Mouse (Mus musculus): Measurements from ENCODE around the gene Glb1l2. TPM values are rescaled to one million over a fixed set of nuclear protein-coding genes. Genes with fewer than 3 reads are reported as not detected.
A peak's percentile ranks its signal among the peaks of the same experiment; 100 is the strongest.

The Glb1l2 gene
- 4.5 and 5.2 TPM in 2 replicates for polyA plus RNA-seq (2014; fragmentation: Nextera tagmentation; extraction: Ambion mirVana)

DNA sequence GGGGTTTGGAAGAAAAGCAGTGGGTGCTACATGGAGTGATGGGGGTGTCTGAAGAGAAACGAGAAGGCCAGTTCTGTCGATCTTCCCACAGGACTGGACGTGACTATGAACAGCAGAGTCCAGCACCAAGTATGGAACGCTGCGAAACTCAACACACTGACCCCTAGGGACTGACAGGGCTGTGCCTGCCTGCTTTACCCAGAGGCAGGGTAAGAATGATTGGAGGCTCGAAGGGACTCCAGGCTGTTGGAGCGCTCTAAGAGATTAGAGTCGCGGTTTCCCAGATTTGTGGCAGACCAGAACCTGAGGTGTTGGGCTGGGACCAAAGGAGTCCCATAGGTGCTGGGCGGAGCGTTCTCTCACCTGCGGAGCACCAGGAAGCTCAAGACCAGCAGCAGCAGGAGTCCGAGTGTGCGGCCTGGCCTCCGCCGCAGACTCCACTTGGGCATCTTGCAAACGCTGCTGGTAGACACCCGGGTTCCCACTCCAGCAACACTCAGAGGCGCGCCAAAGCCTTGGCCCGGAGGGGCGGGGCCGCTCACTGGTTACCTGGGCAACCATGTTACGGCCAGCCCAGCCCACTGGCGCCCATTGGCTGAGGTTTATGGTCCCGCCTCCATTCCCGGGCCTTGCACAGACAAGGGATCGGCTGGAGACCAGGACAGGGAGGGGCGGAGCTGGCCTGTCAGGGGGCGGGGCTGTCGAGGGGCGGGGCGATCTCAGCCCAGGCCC, at the start of gene Glb1l2:
Gene Glb1l2, minus strand, starts transcription at position 534 of the 732 bp plus-strand sequence.
- peak within 1 kb of the TSS; percentile 68 for H3K9ac ChIP-seq (ENCODE audit: low read length)
- no peaks in the 10 kb centered on the region for H3K9me3 ChIP-seq (ENCODE audit: control insufficient read depth, low read length)
- H3K27ac ChIP-seq (ENCODE audit: low read depth, low read length), result no peak within 1 kb of the TSS
- ATAC-seq (ENCODE audit: low FRiP score), result peak; percentile 100
- H3K4me1 ChIP-seq (ENCODE audit: control insufficient read depth, insufficient read depth, low read length), result no peaks in the 10 kb centered on the region; the same call in 1 of the 2 replicates
- H3K4me2 ChIP-seq, result peak within 1 kb of the TSS; percentile 82
- H3K4me3 ChIP-seq (ENCODE audit: low read depth, low read length), result peak within 1 kb of the TSS; percentile 50
- no peaks in the 10 kb centered on the region for H3K27me3 ChIP-seq (ENCODE audit: control insufficient read depth, insufficient read depth, low read length)
- under 1% methylated on average over 33 of the region's 33 CpGs for WGBS
- H3K36me3 ChIP-seq (ENCODE audit: control insufficient read depth, insufficient read depth, low read length), result no peaks in the 10 kb centered on the region
- peak; percentile 99 for DNase-seq (ENCODE audit: low spot score, missing footprints)

GRCm38 (mm10) chr9:26831089-26831488, 24.8 kb upstream of the Glb1l2 start:
- DNase-seq (ENCODE audit: low spot score, missing footprints), result no peak
- Histone ChIP-seq H3K4me2 (no peak overlapping the region), H3K27me3 (ENCODE audit: control insufficient read depth, insufficient read depth, low read length) (no peaks in the 10 kb centered on the region), H3K36me3 (ENCODE audit: control insufficient read depth, insufficient read depth, low read length) (no peaks in the 10 kb centered on the region), H3K4me3 (ENCODE audit: low read depth, low read length) (no peak overlapping the region), H3K4me1 (ENCODE audit: control insufficient read depth, insufficient read depth, low read length) (no peaks in the 10 kb centered on the region), H3K27ac (ENCODE audit: low read depth, low read length) (no peak overlapping the region), H3K9me3 (ENCODE audit: control insufficient read depth, low read length) (no peaks in the 10 kb centered on the region), H3K9ac (ENCODE audit: low read length) (no peak overlapping the region)
- ATAC-seq (ENCODE audit: low FRiP score), result no peak
- WGBS, result 86% methylated on average over 3 of the region's 3 CpGs

GRCm38 (mm10) chr9:26819942-26820341, 13.7 kb upstream of the Glb1l2 start:
- WGBS, result 78% methylated on average over 1 of the region's 1 CpGs
- no peaks in the 10 kb centered on the region for H3K36me3 ChIP-seq (ENCODE audit: control insufficient read depth, insufficient read depth, low read length)
- H3K4me2 ChIP-seq, result no peak overlapping the region
- DNase-seq (ENCODE audit: low spot score, missing footprints) (no peak), ATAC-seq (ENCODE audit: low FRiP score) (no peak)
- no peak overlapping the region for H3K27ac ChIP-seq (ENCODE audit: low read depth, low read length)
- no peaks in the 10 kb centered on the region for H3K9me3 ChIP-seq (ENCODE audit: control insufficient read depth, low read length)
- no peak overlapping the region for H3K9ac ChIP-seq (ENCODE audit: low read length)
- no peaks in the 10 kb centered on the region for H3K27me3 ChIP-seq (ENCODE audit: control insufficient read depth, insufficient read depth, low read length)
- no peak overlapping the region for H3K4me3 ChIP-seq (ENCODE audit: low read depth, low read length)
- H3K4me1 ChIP-seq (ENCODE audit: control insufficient read depth, insufficient read depth, low read length), result no peaks in the 10 kb centered on the region

GRCm38 (mm10) chr9:26808735-26809134, 2.5 kb upstream of the Glb1l2 start:
- WGBS, result 84% methylated on average over 2 of the region's 2 CpGs
- no peaks in the 10 kb centered on the region; the same call in 1 of the 2 replicates for H3K4me1 ChIP-seq (ENCODE audit: control insufficient read depth, insufficient read depth, low read length)
- H3K27me3 ChIP-seq (ENCODE audit: control insufficient read depth, insufficient read depth, low read length), result no peaks in the 10 kb centered on the region
- no peaks in the 10 kb centered on the region for H3K36me3 ChIP-seq (ENCODE audit: control insufficient read depth, insufficient read depth, low read length)
- DNase-seq (ENCODE audit: low spot score, missing footprints) (no peak), ATAC-seq (ENCODE audit: low FRiP score) (no peak)
- H3K4me3 ChIP-seq (ENCODE audit: low read depth, low read length), result no peak overlapping the region
- H3K27ac ChIP-seq (ENCODE audit: low read depth, low read length), result no peak overlapping the region
- no peak overlapping the region for H3K4me2 ChIP-seq
- H3K9ac ChIP-seq (ENCODE audit: low read length), result no peak overlapping the region
- no peaks in the 10 kb centered on the region for H3K9me3 ChIP-seq (ENCODE audit: control insufficient read depth, low read length)

DNA sequence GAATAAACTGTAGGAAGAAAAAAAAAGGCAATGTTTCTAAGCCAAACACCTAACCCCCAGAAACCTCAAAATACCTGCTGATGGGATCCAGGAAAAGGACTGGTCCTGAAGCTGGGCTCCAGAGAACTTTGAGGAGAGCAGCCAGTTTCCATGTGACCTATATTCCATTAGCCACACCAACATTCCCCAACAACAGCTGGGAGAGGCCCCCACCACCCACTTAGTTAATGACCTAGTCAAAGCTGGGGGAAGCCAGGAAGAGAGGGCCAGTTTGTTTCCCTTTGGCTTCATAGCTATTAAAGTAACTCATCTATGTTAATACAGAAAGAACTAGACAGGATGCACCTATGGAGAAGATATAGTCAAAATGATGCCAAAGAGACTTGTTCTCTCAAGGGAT, 1.9 kb downstream of the Glb1l2 start:
- H3K27me3 ChIP-seq (ENCODE audit: control insufficient read depth, insufficient read depth, low read length), result no peaks in the 10 kb centered on the region
- H3K27ac ChIP-seq (ENCODE audit: low read depth, low read length), result no peak overlapping the region
- H3K36me3 ChIP-seq (ENCODE audit: control insufficient read depth, insufficient read depth, low read length), result no peaks in the 10 kb centered on the region
- H3K9ac ChIP-seq (ENCODE audit: low read length), result no peak overlapping the region
- no peak overlapping the region for H3K4me2 ChIP-seq
- DNase-seq (ENCODE audit: low spot score, missing footprints) (no peak), ATAC-seq (ENCODE audit: low FRiP score) (no peak)
- no peaks in the 10 kb centered on the region; the same call in 1 of the 2 replicates for H3K4me1 ChIP-seq (ENCODE audit: control insufficient read depth, insufficient read depth, low read length)
- H3K4me3 ChIP-seq (ENCODE audit: low read depth, low read length), result no peak overlapping the region
- no peaks in the 10 kb centered on the region for H3K9me3 ChIP-seq (ENCODE audit: control insufficient read depth, low read length)

DNA sequence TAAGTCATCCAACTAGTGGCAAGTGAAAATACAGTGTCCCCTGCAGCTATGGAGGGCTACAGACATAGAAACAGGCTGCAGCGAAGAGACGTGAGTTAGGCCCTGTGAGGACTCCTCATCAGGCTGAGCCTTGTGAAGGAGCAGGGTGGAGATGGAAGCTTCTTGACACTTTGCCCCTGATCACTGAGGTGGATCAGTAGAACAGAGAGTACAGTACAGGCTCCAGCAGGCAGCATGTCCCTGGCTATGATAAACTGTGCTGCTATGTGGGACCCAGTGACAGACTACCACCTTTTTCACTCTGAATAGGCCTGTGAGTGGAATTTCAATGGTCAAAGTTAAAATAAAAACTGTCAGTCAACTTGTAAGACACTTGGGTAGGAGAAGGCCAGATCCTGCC, 5.9 kb downstream of the Glb1l2 start:
- no peaks in the 10 kb centered on the region for H3K36me3 ChIP-seq (ENCODE audit: control insufficient read depth, insufficient read depth, low read length)
- no peaks in the 10 kb centered on the region for H3K4me1 ChIP-seq (ENCODE audit: control insufficient read depth, insufficient read depth, low read length)
- WGBS, result 100% methylated on average over 2 of the region's 2 CpGs
- no peak overlapping the region for H3K9ac ChIP-seq (ENCODE audit: low read length)
- H3K4me3 ChIP-seq (ENCODE audit: low read depth, low read length), result no peak overlapping the region
- H3K27me3 ChIP-seq (ENCODE audit: control insufficient read depth, insufficient read depth, low read length), result no peaks in the 10 kb centered on the region
- ATAC-seq (ENCODE audit: low FRiP score) (no peak), DNase-seq (ENCODE audit: low spot score, missing footprints) (no peak)
- no peaks in the 10 kb centered on the region for H3K9me3 ChIP-seq (ENCODE audit: control insufficient read depth, low read length)
- no peak overlapping the region for H3K27ac ChIP-seq (ENCODE audit: low read depth, low read length)
- H3K4me2 ChIP-seq, result no peak overlapping the region

DNA sequence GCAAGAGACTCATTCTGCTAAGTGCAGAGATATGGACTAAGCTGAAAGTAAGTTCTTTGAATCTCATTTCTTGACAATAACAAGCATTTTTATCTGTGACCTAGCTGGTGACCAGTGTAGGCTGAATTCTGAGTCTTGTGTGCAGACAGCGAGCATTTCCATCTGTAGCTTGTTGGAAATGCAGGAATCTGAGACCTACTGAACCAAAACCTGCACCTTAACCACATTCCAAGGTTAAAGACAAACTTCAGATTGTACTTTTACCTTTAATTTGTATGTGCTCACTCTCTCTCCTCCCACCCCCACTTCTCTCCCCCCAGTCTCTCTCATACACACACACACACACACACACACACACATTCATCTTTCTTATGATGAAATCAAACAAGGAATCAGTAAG, 7.5 kb downstream of the Glb1l2 start:
- WGBS, result 88% methylated on average over 1 of the region's 1 CpGs
- ATAC-seq (ENCODE audit: low FRiP score) (no peak), DNase-seq (ENCODE audit: low spot score, missing footprints) (no peak)
- Histone ChIP-seq H3K36me3 (ENCODE audit: control insufficient read depth, insufficient read depth, low read length) (no peaks in the 10 kb centered on the region), H3K9ac (ENCODE audit: low read length) (no peak overlapping the region), H3K4me2 (no peak overlapping the region), H3K27ac (ENCODE audit: low read depth, low read length) (no peak overlapping the region), H3K9me3 (ENCODE audit: control insufficient read depth, low read length) (no peaks in the 10 kb centered on the region), H3K4me1 (ENCODE audit: control insufficient read depth, insufficient read depth, low read length) (no peaks in the 10 kb centered on the region), H3K4me3 (ENCODE audit: low read depth, low read length) (no peak overlapping the region), H3K27me3 (ENCODE audit: control insufficient read depth, insufficient read depth, low read length) (no peaks in the 10 kb centered on the region)

DNA sequence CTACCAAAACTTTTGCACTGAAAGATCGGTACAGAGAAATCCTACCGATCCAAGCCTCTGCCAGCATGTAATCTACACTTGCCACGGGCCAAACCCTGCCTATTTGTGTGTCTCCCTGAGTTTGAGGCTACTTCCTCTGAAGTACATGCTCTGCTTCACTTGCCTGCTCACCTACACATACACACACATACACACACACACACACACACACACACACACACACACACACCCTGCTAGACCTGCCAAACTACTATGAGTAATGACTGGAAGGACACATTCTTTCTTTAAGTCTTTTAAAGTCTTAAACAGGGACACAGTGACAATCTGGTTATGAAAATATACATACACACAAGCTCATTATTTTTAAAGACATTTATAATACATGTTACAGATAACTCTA, 8.1 kb downstream of the Glb1l2 start:
- H3K27ac ChIP-seq (ENCODE audit: low read depth, low read length), result no peak overlapping the region
- DNase-seq (ENCODE audit: low spot score, missing footprints), result no peak
- H3K36me3 ChIP-seq (ENCODE audit: control insufficient read depth, insufficient read depth, low read length), result no peaks in the 10 kb centered on the region

GRCm38 (mm10) chr9:26792829-26793228, 13.4 kb downstream of the Glb1l2 start:
- H3K36me3 ChIP-seq (ENCODE audit: control insufficient read depth, insufficient read depth, low read length), result no peaks in the 10 kb centered on the region
- DNase-seq (ENCODE audit: low spot score, missing footprints), result no peak
- H3K9ac ChIP-seq (ENCODE audit: low read length), result no peak overlapping the region
- no peak overlapping the region for H3K4me3 ChIP-seq (ENCODE audit: low read depth, low read length)
- no peaks in the 10 kb centered on the region for H3K9me3 ChIP-seq (ENCODE audit: control insufficient read depth, low read length)
- ATAC-seq (ENCODE audit: low FRiP score), result no peak
- 89% methylated on average over 3 of the region's 3 CpGs for WGBS
- H3K27ac ChIP-seq (ENCODE audit: low read depth, low read length), result no peak overlapping the region
- no peaks in the 10 kb centered on the region for H3K4me1 ChIP-seq (ENCODE audit: control insufficient read depth, insufficient read depth, low read length)
- H3K27me3 ChIP-seq (ENCODE audit: control insufficient read depth, insufficient read depth, low read length), result no peaks in the 10 kb centered on the region
- H3K4me2 ChIP-seq, result no peak overlapping the region

More for the DNA sequence above, 8.1 kb downstream of the Glb1l2 start:
- H3K4me1 ChIP-seq (ENCODE audit: control insufficient read depth, insufficient read depth, low read length), result no peaks in the 10 kb centered on the region
- 91% methylated on average over 3 of the region's 3 CpGs for WGBS
- no peaks in the 10 kb centered on the region for H3K27me3 ChIP-seq (ENCODE audit: control insufficient read depth, insufficient read depth, low read length)
- no peak for ATAC-seq (ENCODE audit: low FRiP score)
- no peak overlapping the region for H3K9ac ChIP-seq (ENCODE audit: low read length)
- H3K9me3 ChIP-seq (ENCODE audit: control insufficient read depth, low read length), result no peaks in the 10 kb centered on the region
- H3K4me3 ChIP-seq (ENCODE audit: low read depth, low read length), result no peak overlapping the region
- H3K4me2 ChIP-seq, result no peak overlapping the region
